In the genomic region with DNA sequence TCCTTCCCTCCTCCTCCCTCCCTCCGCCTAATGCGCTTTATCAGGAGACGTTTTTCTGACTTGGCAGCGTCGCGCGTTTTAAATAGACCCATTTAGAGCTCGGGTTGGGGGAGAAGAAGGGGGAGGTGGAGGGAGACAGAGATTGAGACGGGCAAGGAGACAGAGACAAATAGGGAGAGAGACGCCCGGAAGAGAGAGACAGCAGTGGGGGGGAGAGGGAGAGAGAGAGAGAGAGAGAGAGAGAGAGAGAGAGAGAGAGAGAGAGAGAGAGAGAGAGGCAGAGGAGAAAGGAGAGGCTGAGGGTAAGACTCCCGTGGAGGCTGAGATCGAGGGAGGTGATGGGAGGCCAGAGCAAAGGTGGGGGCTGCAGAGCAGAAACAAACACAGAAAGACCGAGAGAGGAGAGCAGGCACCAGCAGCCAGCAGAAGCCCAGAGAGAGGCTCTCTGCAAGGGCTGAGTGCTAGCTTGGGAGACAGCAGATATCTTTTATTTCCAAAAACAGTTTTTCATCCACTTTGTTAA, we compare ENCODE assay signal across 9 mouse cellular contexts. TPM values are rescaled to one million over a fixed set of nuclear protein-coding genes. Genes with fewer than 3 reads are reported as not detected.
DNase-seq lines count a peak whose midpoint lies in the region; ATAC-seq and TF ChIP-seq lines count a peak whose summit lies in the region.
"Not testable (repeated sequence)": the region's sequence is repeated elsewhere in the genome, so short reads cannot be mapped to it uniquely, and the experiment has no call there.
"Had no signal": no experiment of that assay in that cellular context is flagged by ENCODE, and none has a peak within 500 bp of the region (broad histone marks: within the 10 kb centered on the region; RNA-seq: fewer than 3 reads in every experiment).

No protein-coding gene starts in this region.

- not testable (repeated sequence) for H3K4me3 ChIP-seq in embryonic facial prominence, embryonic 14.5 days (ENCODE audit: low read depth, low read length); forebrain, embryonic 15.5 days; heart, embryonic 13.5 days; hindbrain, embryonic 13.5 days; layer of hippocampus, adult 2 months; midbrain, embryonic 12.5 days; neural tube, embryonic 12.5 days

- WGBS in embryonic facial prominence, embryonic 14.5 days: 6% methylated on average over 14 of the region's 14 CpGs
- 0% methylated on average over 14 of the region's 14 CpGs for WGBS in forebrain, embryonic 15.5 days
- WGBS in heart, embryonic 13.5 days: under 1% methylated on average over 14 of the region's 14 CpGs
- WGBS in hindbrain, embryonic 13.5 days: 2% methylated on average over 12 of the region's 14 CpGs
- WGBS in midbrain, embryonic 12.5 days: 0% methylated on average over 7 of the region's 14 CpGs
- under 1% methylated on average over 13 of the region's 14 CpGs for WGBS in neural tube, embryonic 12.5 days

- peak overlapping the region; percentile 18; the same call in 1 of the 2 replicates for H3K4me2 ChIP-seq in embryonic facial prominence, embryonic 14.5 days (ENCODE audit: low read depth, low read length)
- peak overlapping the region; percentile 35 for H3K4me2 ChIP-seq in forebrain, embryonic 15.5 days (replicated peaks)
- peak overlapping the region; percentile 59 for H3K4me2 ChIP-seq in heart, embryonic 13.5 days
- H3K4me2 ChIP-seq in hindbrain, embryonic 13.5 days: peak overlapping the region; percentile 25
- H3K4me2 ChIP-seq in midbrain, embryonic 12.5 days (replicated peaks): peak overlapping the region; percentile 21; the same call in 1 of the 2 replicates
- H3K4me2 ChIP-seq in neural tube, embryonic 12.5 days (replicated peaks): peak overlapping the region; percentile 32; the same call in 1 of the 2 replicates

- H3K36me3 ChIP-seq in embryonic facial prominence, embryonic 14.5 days (ENCODE audit: control insufficient read depth, insufficient read depth, low read length); forebrain, embryonic 15.5 days; heart, embryonic 13.5 days; hindbrain, embryonic 13.5 days; midbrain, embryonic 12.5 days; neural tube, embryonic 12.5 days: not testable (repeated sequence)

- not testable (repeated sequence) for H3K9me3 ChIP-seq in embryonic facial prominence, embryonic 14.5 days (ENCODE audit: control insufficient read depth, low read length); forebrain, embryonic 15.5 days; heart, embryonic 13.5 days; hindbrain, embryonic 13.5 days; midbrain, embryonic 12.5 days; neural tube, embryonic 12.5 days

- not testable (repeated sequence) for H3K27ac ChIP-seq in embryonic facial prominence, embryonic 14.5 days (replicated peaks; ENCODE audit: low read depth, low read length); neural tube, embryonic 12.5 days
- peak overlapping the region; percentile 82 for H3K27ac ChIP-seq in forebrain, embryonic 15.5 days (replicated peaks)
- 0 out of 2 replicates have a peak overlapping the region, but pooled peaks have one; percentile 48 for H3K27ac ChIP-seq in heart, embryonic 13.5 days (replicated peaks)
- peak overlapping the region; percentile 81 for H3K27ac ChIP-seq in hindbrain, embryonic 13.5 days
- peak overlapping the region; percentile 57; the same call in 1 of the 2 replicates for H3K27ac ChIP-seq in layer of hippocampus, adult 2 months
- peak overlapping the region; percentile 92 for H3K27ac ChIP-seq in midbrain, embryonic 12.5 days (replicated peaks)

- H3K4me1 ChIP-seq in embryonic facial prominence, embryonic 14.5 days (ENCODE audit: control insufficient read depth, insufficient read depth, low read length): peaks cover 11% of the 10 kb centered on the region; the same call in 1 of the 2 replicates
- peaks cover 45% of the 10 kb centered on the region for H3K4me1 ChIP-seq in forebrain, embryonic 15.5 days
- H3K4me1 ChIP-seq in heart, embryonic 13.5 days: peaks cover 23% of the 10 kb centered on the region
- peaks cover 47% of the 10 kb centered on the region for H3K4me1 ChIP-seq in hindbrain, embryonic 13.5 days (replicated peaks)
- H3K4me1 ChIP-seq in midbrain, embryonic 12.5 days: peaks cover 46% of the 10 kb centered on the region
- peaks cover 34% of the 10 kb centered on the region for H3K4me1 ChIP-seq in neural tube, embryonic 12.5 days

- not testable (repeated sequence) for H3K9ac ChIP-seq in embryonic facial prominence, embryonic 14.5 days (ENCODE audit: low read depth, low read length); forebrain, embryonic 15.5 days (replicated peaks); heart, embryonic 13.5 days; hindbrain, embryonic 13.5 days; midbrain, embryonic 12.5 days (replicated peaks); neural tube, embryonic 12.5 days

- not testable (repeated sequence) for TF ChIP-seq CTCF in layer of hippocampus, adult 2 months (conservative IDR thresholded peaks at IDR 0.05)

- ATAC-seq in embryonic facial prominence, embryonic 14.5 days (ENCODE audit: low read depth): peak; percentile 2; the same call in 1 of the 2 replicates
- not testable (repeated sequence) for ATAC-seq in forebrain, embryonic 15.5 days (replicated peaks); heart, embryonic 13.5 days (ENCODE audit: extremely low read depth, insufficient number of reproducible peaks, low FRiP score, low TSS enrichment)
- 0 out of 2 replicates have a peak, but pooled peaks have one; percentile 4 for ATAC-seq in hindbrain, embryonic 13.5 days (ENCODE audit: low FRiP score)
- ATAC-seq in midbrain, embryonic 12.5 days (ENCODE audit: low FRiP score, low read depth): peak; percentile 44; the same call in 1 of the 2 replicates
- peak; percentile 25; the same call in 1 of the 2 replicates for ATAC-seq in neural tube, embryonic 12.5 days (ENCODE audit: low FRiP score, low read depth)

- DNase-seq in embryonic facial prominence, embryonic 14.5 days (ENCODE audit: low spot score); layer of hippocampus, adult 2 months (ENCODE audit: low spot score in 2 of 2): not testable (repeated sequence)

- not testable (repeated sequence) for H3K27me3 ChIP-seq in embryonic facial prominence, embryonic 14.5 days (replicated peaks; ENCODE audit: control insufficient read depth, insufficient read depth, low read length); forebrain, embryonic 15.5 days; hindbrain, embryonic 13.5 days; midbrain, embryonic 12.5 days; neural tube, embryonic 12.5 days (replicated peaks)
- peaks cover 13% of the 10 kb centered on the region for H3K27me3 ChIP-seq in heart, embryonic 13.5 days (replicated peaks)

RNA-seq across cellular contexts. Expression of gene Cntfr, which starts 11.9 kb away (rescaled TPM):
- 12.8 and 13.0 TPM in 2 replicates for polyA plus RNA-seq in embryonic facial prominence, embryonic 14.5 days (2014; fragmentation: Nextera tagmentation; extraction: Ambion mirVana)
- 15.8 and 16.6 TPM in 2 replicates for polyA plus RNA-seq in forebrain, embryonic 15.5 days (2015; fragmentation: Nextera tagmentation; extraction: Ambion mirVana)
- polyA plus RNA-seq in heart, embryonic 13.5 days (2015; fragmentation: Nextera tagmentation; extraction: Ambion mirVana): 2.5 and 3.9 TPM in 2 replicates
- 24.4 and 27.8 TPM in 2 replicates for polyA plus RNA-seq in hindbrain, embryonic 13.5 days (2015; fragmentation: Nextera tagmentation; extraction: Ambion mirVana)
- 10 to 100 TPM; 96.5 to 98.8 TPM for total RNA-seq in layer of hippocampus, adult 2 months (2021)
- 35.0 and 43.5 TPM in 2 replicates for polyA plus RNA-seq in midbrain, embryonic 12.5 days (2016; fragmentation: Nextera tagmentation; extraction: Ambion mirVana)
- 32.8 and 36.4 TPM in 2 replicates for polyA plus RNA-seq in neural tube, embryonic 12.5 days (2016; fragmentation: Nextera tagmentation; extraction: Ambion mirVana)
- total RNA-seq: MEL had no signal
- polyA plus RNA-seq: inflammation-experienced regulatory T-cells, adult 6 months had no signal

RNA-seq across cellular contexts. Expression of gene Il11ra1, which starts 14.8 kb away (rescaled TPM):
- polyA plus RNA-seq in embryonic facial prominence, embryonic 14.5 days (2014; fragmentation: Nextera tagmentation; extraction: Ambion mirVana): 317 and 362 TPM in 2 replicates
- 23.8 and 26.4 TPM in 2 replicates for polyA plus RNA-seq in forebrain, embryonic 15.5 days (2015; fragmentation: Nextera tagmentation; extraction: Ambion mirVana)
- 137 and 146 TPM in 2 replicates for polyA plus RNA-seq in heart, embryonic 13.5 days (2015; fragmentation: Nextera tagmentation; extraction: Ambion mirVana)
- 47.6 and 48.5 TPM in 2 replicates for polyA plus RNA-seq in hindbrain, embryonic 13.5 days (2015; fragmentation: Nextera tagmentation; extraction: Ambion mirVana)
- 10 to 100 TPM; 39.1 to 43.3 TPM for total RNA-seq in layer of hippocampus, adult 2 months (2021)
- polyA plus RNA-seq in midbrain, embryonic 12.5 days (2016; fragmentation: Nextera tagmentation; extraction: Ambion mirVana): 63.1 and 76.5 TPM in 2 replicates
- 73.3 and 79.5 TPM in 2 replicates for polyA plus RNA-seq in neural tube, embryonic 12.5 days (2016; fragmentation: Nextera tagmentation; extraction: Ambion mirVana)

RNA-seq across cellular contexts. Expression of gene Rpp25l, which starts 28.3 kb away (rescaled TPM):
- 67.4 and 68.7 TPM in 2 replicates for polyA plus RNA-seq in embryonic facial prominence, embryonic 14.5 days (2014; fragmentation: Nextera tagmentation; extraction: Ambion mirVana)
- polyA plus RNA-seq in forebrain, embryonic 15.5 days (2015; fragmentation: Nextera tagmentation; extraction: Ambion mirVana): 58.0 and 70.0 TPM in 2 replicates
- polyA plus RNA-seq in heart, embryonic 13.5 days (2015; fragmentation: Nextera tagmentation; extraction: Ambion mirVana): 45.1 and 50.4 TPM in 2 replicates
- 63.0 and 66.8 TPM in 2 replicates for polyA plus RNA-seq in hindbrain, embryonic 13.5 days (2015; fragmentation: Nextera tagmentation; extraction: Ambion mirVana)
- 10 to 100 TPM; 29.4 to 31.0 TPM for total RNA-seq in layer of hippocampus, adult 2 months (2021)
- polyA plus RNA-seq in midbrain, embryonic 12.5 days (2016; fragmentation: Nextera tagmentation; extraction: Ambion mirVana): 68.7 and 69.3 TPM in 2 replicates
- polyA plus RNA-seq in neural tube, embryonic 12.5 days (2016; fragmentation: Nextera tagmentation; extraction: Ambion mirVana): 65.9 and 66.9 TPM in 2 replicates

RNA-seq across cellular contexts. Expression of gene Dctn3, which starts 38.0 kb away (rescaled TPM):
- 112 and 117 TPM in 2 replicates for polyA plus RNA-seq in embryonic facial prominence, embryonic 14.5 days (2014; fragmentation: Nextera tagmentation; extraction: Ambion mirVana)
- 304 and 307 TPM in 2 replicates for polyA plus RNA-seq in forebrain, embryonic 15.5 days (2015; fragmentation: Nextera tagmentation; extraction: Ambion mirVana)
- polyA plus RNA-seq in heart, embryonic 13.5 days (2015; fragmentation: Nextera tagmentation; extraction: Ambion mirVana): 128 and 139 TPM in 2 replicates
- polyA plus RNA-seq in hindbrain, embryonic 13.5 days (2015; fragmentation: Nextera tagmentation; extraction: Ambion mirVana): 301 and 303 TPM in 2 replicates
- total RNA-seq in layer of hippocampus, adult 2 months (2021): 100 to 1,000 TPM; 136 to 153 TPM
- polyA plus RNA-seq in midbrain, embryonic 12.5 days (2016; fragmentation: Nextera tagmentation; extraction: Ambion mirVana): 184 and 185 TPM in 2 replicates
- 225 and 233 TPM in 2 replicates for polyA plus RNA-seq in neural tube, embryonic 12.5 days (2016; fragmentation: Nextera tagmentation; extraction: Ambion mirVana)

RNA-seq across cellular contexts. Expression of gene Enho, which starts 44.9 kb away (rescaled TPM):
- 22.7 and 26.0 TPM in 2 replicates for polyA plus RNA-seq in embryonic facial prominence, embryonic 14.5 days (2014; fragmentation: Nextera tagmentation; extraction: Ambion mirVana)
- polyA plus RNA-seq in forebrain, embryonic 15.5 days (2015; fragmentation: Nextera tagmentation; extraction: Ambion mirVana): 58.3 and 66.4 TPM in 2 replicates
- 3.9 and 5.6 TPM in 2 replicates for polyA plus RNA-seq in heart, embryonic 13.5 days (2015; fragmentation: Nextera tagmentation; extraction: Ambion mirVana)
- 92.0 and 95.2 TPM in 2 replicates for polyA plus RNA-seq in hindbrain, embryonic 13.5 days (2015; fragmentation: Nextera tagmentation; extraction: Ambion mirVana)
- 10 to 100 TPM; 59.7 to 62.0 TPM for total RNA-seq in layer of hippocampus, adult 2 months (2021)
- 59.3 and 65.4 TPM in 2 replicates for polyA plus RNA-seq in midbrain, embryonic 12.5 days (2016; fragmentation: Nextera tagmentation; extraction: Ambion mirVana)
- 73.6 and 74.1 TPM in 2 replicates for polyA plus RNA-seq in neural tube, embryonic 12.5 days (2016; fragmentation: Nextera tagmentation; extraction: Ambion mirVana)
- polyA plus RNA-seq: inflammation-experienced regulatory T-cells, adult 6 months had no signal
